Mouse (Mus musculus) ES-E14 (cell line): Measurements from ENCODE around the gene Itprid2. TPM values are rescaled to one million over a fixed set of nuclear protein-coding genes. Genes with fewer than 3 reads are reported as not detected.

Experiments
- DNase-seq: peaks from one replicate; pipeline ENCODE4 v3.0.0-alpha.2; 2013; ENCODE audit warnings: low read depth, low spot score
- H3K27ac ChIP-seq: 2 replicates; pipeline ENCODE4 v1.5.1; 2012; ENCODE audit warnings: low read depth, mild to moderate bottlenecking, low read length, moderate library complexity, mixed read lengths; ENCODE audit not compliant: poor library complexity, insufficient read depth, severe bottlenecking
- H3K36me3 ChIP-seq: 2 replicates; pipeline ENCODE4 v1.6.1; 2012; ENCODE audit warnings: mild to moderate bottlenecking, low read length, moderate library complexity, mixed read lengths; ENCODE audit not compliant: control insufficient read depth, poor library complexity, insufficient read depth, severe bottlenecking
- H3K4me1 ChIP-seq, 2 experiments: fragments of 150-350 bp in 1 of 2; sonication (generic) in 1 of 2; 2 replicates each; pipeline ENCODE4 v1.6.1; 2012; ENCODE audit warnings: low read length in 2 of 2, mild to moderate bottlenecking in 1 of 2, mixed read lengths in 1 of 2; ENCODE audit not compliant: control insufficient read depth in 2 of 2, insufficient read depth in 2 of 2, poor library complexity in 1 of 2
- H3K4me3 ChIP-seq, 2 experiments: fragments of 150-350 bp in 1 of 2; sonication (generic) in 1 of 2; 2 replicates each; pipeline ENCODE4 v1.5.1; 2012; ENCODE audit warnings: low read length in 2 of 2, low read depth in 1 of 2, mild to moderate bottlenecking in 1 of 2, mixed read lengths in 1 of 2; ENCODE audit not compliant: insufficient read depth in 1 of 2, poor library complexity in 1 of 2, severe bottlenecking in 1 of 2
- H3K9ac ChIP-seq: 2 replicates; pipeline ENCODE4 v1.6.1; 2012; ENCODE audit warnings: low read depth, mild to moderate bottlenecking, low read length, mixed read lengths; ENCODE audit not compliant: poor library complexity, insufficient read depth, severe bottlenecking
- H3K9me3 ChIP-seq: fragments of 150-350 bp; sonication (generic); 2 replicates; pipeline ENCODE4 v1.6.1; 2012; ENCODE audit warnings: low read depth, mild to moderate bottlenecking, low read length; ENCODE audit not compliant: control insufficient read depth, insufficient read depth
- CHD2 ChIP-seq: IDR thresholded peaks from 2 replicates; pipeline ENCODE4 v1.6.1; 2014; ENCODE audit warnings: mild to moderate bottlenecking, low read depth, low read length, inconsistent platforms
- HCFC1 ChIP-seq: IDR thresholded peaks from 2 replicates; pipeline ENCODE4 v1.6.1; 2012; ENCODE audit warnings: low read length, inconsistent platforms, borderline replicate concordance; ENCODE audit not compliant: insufficient read depth
- MAFK ChIP-seq: IDR thresholded peaks from 2 replicates; pipeline ENCODE4 v1.6.1; 2014; ENCODE audit warnings: mild to moderate bottlenecking, low read depth, low read length, inconsistent platforms; ENCODE audit not compliant: insufficient read depth
- ZC3H11A ChIP-seq: IDR thresholded peaks from 2 replicates; pipeline ENCODE4 v1.6.1; 2012; ENCODE audit warnings: low read depth, mild to moderate bottlenecking, inconsistent platforms, low read length, borderline replicate concordance
- ZNF384 ChIP-seq: IDR thresholded peaks from 2 replicates; pipeline ENCODE4 v1.6.1; 2012; ENCODE audit warnings: low read depth, low read length, inconsistent platforms
- in situ Hi-C, 2 experiments: fragments of 600-800 bp; cut with MboI; formaldehyde crosslinking; loops; one replicate each; pipeline ENCODE4 v1.15.1; 2025; ENCODE audit warnings: low sequenced_read_pairs in 2 of 2, inconsistent platforms in 1 of 2; ENCODE audit not compliant: unreplicated experiment in 2 of 2
- total RNA-seq: library from RNA; depleted of rRNA; stranded (reverse); fragments of 300-350 nt; gene quantifications from 2 replicates; pipeline ENCODE4 v1.2.3, GENCODE M21; 2012

Itprid2 gene
- total RNA-seq, 1 experiment = 12.1 TPM

DNA sequence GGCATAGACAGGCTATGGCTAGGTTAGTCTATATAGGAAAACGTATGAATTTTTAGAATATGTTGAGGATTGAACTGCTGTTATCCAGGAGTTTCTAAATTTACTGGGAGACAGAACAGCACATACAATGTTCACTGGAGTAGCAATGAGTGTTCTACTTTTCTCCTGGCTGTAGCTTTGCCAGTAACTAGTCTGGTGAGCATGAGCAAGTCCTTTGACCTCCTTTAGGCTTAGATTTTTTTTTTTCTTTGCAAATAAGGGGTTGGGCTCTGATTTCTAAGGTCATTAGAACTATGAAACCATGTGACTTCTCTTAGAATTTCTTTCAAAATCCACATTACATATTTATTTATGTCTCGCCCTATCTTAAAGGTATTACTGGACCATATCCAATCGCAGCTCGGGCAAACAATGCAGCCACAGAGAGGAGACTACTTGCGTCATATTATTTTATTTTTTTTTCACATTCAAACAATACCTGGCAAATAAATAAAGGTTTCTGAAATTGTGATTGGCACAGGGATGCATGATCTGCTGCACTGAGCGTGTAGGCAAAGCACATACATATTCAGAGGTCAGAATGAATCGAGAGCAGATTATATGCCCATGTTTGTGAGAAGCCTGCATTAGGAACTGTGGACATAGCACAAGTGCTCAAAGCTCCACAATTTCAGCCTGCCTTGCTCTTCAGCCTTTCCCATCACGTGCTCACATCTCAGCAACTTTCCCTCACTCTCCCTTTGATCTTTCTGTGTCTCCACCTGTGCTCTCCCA is 26.7 kb upstream of the Itprid2 start:
- DNase-seq = no peak
- no peaks in the 10 kb centered on the region for H3K4me1 ChIP-seq
- H3K9ac ChIP-seq = no peak overlapping the region
- no peaks in the 10 kb centered on the region for H3K9me3 ChIP-seq
- H3K27ac ChIP-seq = no peak overlapping the region
- H3K36me3 ChIP-seq = no peaks in the 10 kb centered on the region
- in situ Hi-C loops = no loop called here
- H3K4me3 ChIP-seq = no peak overlapping the region
- no peak for TF ChIP-seq ZNF384
- TF ChIP-seq HCFC1 = no peak
- TF ChIP-seq CHD2 = no peak
- TF ChIP-seq ZC3H11A = no peak
- TF ChIP-seq MAFK = no peak

DNA sequence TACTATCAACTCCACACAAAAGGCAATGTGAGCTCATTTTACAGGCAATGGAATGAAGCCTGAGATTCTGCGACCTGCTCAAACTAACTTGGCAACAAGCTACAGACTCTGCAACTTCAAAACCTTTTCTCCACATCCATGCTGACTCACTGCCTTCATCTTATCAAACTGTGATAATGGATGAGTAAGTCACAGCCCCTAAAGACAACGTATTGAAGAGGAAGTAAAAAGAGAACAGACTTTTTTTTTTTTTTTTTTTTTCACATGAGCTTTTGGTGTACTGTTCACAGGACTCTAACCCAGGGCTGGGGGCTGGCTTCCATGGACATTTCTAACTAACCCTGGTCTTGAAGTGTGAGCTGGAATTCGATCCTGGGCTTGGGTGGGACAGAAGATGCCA is 24.3 kb upstream of the Itprid2 start:
- Histone ChIP-seq H3K9me3 (no peaks in the 10 kb centered on the region), H3K9ac (no peak overlapping the region), H3K4me3 (no peak overlapping the region), H3K4me1 (no peaks in the 10 kb centered on the region), H3K36me3 (no peaks in the 10 kb centered on the region), H3K27ac (no peak overlapping the region)
- no peak for DNase-seq
- in situ Hi-C loops = no loop called here
- TF ChIP-seq CHD2 = no peak
- TF ChIP-seq ZC3H11A = no peak
- TF ChIP-seq HCFC1 = no peak
- no peak for TF ChIP-seq ZNF384
- no peak for TF ChIP-seq MAFK

DNA sequence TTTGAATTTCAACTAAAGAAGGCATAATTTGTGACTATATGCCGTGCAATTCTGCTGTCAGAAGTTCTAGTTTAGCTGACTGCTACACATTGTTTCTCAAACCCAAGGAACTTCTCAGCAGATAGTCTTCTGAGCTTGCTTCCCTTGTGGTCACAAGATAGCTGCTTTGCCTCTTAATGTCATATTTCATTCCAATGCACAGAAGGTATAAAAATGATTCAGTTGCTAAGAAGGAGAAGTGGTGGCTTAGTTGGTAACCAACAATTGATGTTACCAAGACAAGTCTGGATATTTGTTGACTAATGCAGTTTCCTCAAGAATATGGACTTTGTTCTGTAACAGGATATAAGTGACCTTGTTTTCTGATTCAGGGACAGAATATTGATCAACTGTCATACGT is 17.0 kb upstream of the Itprid2 start:
- DNase-seq = no peak
- in situ Hi-C loops = no loop called here
- TF ChIP-seq ZC3H11A (no peak), ZNF384 (no peak), HCFC1 (no peak), MAFK (no peak), CHD2 (no peak)

DNA sequence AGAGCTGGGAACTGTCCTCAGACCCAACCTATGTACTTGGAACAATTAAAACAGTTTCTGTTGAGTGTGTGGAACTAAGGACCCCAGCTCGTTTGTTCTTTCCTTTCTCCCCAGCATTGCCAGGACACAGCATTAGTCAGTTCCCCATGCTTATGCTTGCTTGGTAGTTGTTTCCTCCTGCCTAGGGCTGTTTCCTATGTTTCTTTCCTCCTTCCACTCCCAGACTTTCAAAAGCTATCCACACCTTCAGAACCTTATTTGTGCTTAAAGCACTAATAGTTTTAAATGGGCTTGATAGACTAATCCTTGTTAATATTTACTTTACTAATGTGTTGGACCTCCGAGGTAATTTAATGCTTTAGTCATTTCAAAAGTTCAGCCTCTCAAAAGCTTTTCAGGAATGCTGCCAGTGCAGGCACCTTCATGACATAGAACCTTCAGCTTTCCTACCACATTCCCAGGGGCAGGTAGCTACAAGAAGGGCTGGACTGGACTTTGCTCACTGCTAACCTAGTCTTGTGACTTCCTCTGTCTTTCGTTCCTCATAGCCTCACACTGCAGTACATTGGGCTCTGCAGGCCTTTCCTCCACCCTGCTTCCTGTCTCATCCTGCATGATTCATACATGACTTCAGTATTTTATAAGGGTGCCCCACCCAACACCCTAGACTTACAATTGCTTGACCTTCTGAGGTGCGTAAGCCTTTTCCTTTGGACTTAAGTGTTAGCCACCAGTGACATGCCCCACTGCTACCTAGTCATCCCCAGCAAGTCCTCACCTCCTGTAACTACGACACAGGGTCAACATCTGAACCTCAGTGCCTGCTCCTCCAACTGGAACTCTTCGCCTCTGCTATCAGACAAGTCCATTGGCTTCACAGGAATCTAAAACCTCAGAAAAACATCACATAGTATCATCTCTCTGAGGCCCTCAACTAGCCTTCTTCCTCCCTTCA is 16.3 kb upstream of the Itprid2 start:
- no peak overlapping the region for H3K4me3 ChIP-seq
- no peak overlapping the region for H3K9ac ChIP-seq
- in situ Hi-C loops = no loop called here
- no peaks in the 10 kb centered on the region for H3K36me3 ChIP-seq
- no peak for DNase-seq
- no peak for TF ChIP-seq CHD2
- TF ChIP-seq MAFK = no peak
- TF ChIP-seq HCFC1 = no peak
- no peak for TF ChIP-seq ZNF384
- no peak for TF ChIP-seq ZC3H11A
- H3K4me1 ChIP-seq = no peaks in the 10 kb centered on the region
- H3K9me3 ChIP-seq = no peaks in the 10 kb centered on the region
- H3K27ac ChIP-seq = no peak overlapping the region

More for the DNA sequence above, 17.0 kb upstream of the Itprid2 start:
- no peaks in the 10 kb centered on the region for H3K9me3 ChIP-seq
- no peaks in the 10 kb centered on the region for H3K36me3 ChIP-seq
- H3K4me3 ChIP-seq = no peak overlapping the region
- no peak overlapping the region for H3K27ac ChIP-seq
- H3K4me1 ChIP-seq = no peaks in the 10 kb centered on the region
- no peak overlapping the region for H3K9ac ChIP-seq
